Mouse (Mus musculus) embryo, embryonic 11 days (tissue): ENCODE data around the gene Vmn1r220.
"Not testable (repeated sequence)": the region's sequence is repeated elsewhere in the genome, so short reads cannot be mapped to it uniquely, and the experiment has no call there.

ENCODE experiments used
- DNase-seq: peaks from one replicate; pipeline ENCODE4 v3.0.0-alpha.2; 2015

Gene Vmn1r220

DNA sequence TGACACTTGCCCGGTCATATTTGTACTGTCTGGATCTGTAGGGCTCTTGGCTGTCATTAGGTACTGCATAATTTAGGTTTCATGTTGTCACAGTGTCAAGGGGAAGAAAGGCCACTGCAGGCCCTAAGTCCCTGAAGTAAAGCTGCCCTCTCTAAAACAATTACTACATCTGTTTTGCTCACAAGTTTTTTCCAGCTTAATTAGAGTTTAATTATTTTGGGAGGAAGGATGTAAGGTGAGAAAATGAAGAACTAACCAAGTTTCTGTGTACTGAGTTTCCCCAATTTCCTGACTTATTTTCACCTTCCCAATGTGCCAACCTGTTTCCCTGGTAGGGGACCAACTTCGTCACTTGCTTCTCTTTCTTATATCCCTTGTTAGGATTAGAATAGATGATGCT is at the start of gene Vmn1r220:
Gene Vmn1r220 (minus strand): TSS at position 101 of the 400 bp plus-strand sequence.
- no peak for DNase-seq

DNA sequence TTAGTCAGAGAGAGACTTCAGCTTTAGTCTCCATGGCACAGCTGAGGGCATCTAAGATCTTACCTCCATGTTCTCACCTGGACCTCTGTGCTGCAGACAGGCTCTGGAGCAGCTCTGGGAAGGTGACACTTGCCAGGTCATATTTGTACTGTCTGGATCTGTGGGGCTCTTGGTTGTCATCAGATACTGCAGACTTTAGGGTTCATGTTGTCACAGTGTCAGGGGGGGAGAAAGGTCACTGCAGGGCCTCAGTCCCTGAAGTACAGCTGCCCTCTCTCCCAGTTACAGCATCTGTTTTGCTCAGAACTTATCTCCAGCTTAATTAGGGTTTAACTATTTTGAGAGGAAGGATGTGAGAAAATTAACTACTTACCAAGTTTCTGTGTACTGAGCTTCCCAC is 48.1 kb upstream of the Vmn1r220 start, which contains the start of gene Vmn1r222:
Gene Vmn1r222 (minus strand): TSS at position 101 of the 400 bp plus-strand sequence.
- not testable (repeated sequence) for DNase-seq

DNA sequence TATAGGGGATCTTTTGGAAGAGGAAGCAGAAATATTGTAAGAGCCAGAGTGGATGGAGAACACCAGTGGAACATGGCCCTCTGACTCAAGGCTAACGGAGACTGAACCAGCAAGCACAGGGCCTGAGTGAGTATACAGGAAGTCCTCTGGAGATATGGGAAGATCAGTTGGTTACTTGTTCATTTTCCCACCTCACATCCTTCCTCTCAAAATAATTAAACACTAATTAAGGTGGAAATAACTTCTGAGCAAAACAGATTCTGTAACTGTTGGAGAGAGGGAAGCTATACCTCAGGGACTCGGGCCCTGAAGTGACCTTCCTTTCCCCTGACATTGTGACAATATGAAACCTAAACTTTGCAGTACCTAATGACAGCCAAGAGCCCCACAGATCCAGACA is 26.1 kb upstream of the Vmn1r220 start, which contains the start of gene Vmn1r221:
Gene Vmn1r221 (plus strand): TSS at position 301 of the 400 bp plus-strand sequence.
- not testable (repeated sequence) for DNase-seq

DNA sequence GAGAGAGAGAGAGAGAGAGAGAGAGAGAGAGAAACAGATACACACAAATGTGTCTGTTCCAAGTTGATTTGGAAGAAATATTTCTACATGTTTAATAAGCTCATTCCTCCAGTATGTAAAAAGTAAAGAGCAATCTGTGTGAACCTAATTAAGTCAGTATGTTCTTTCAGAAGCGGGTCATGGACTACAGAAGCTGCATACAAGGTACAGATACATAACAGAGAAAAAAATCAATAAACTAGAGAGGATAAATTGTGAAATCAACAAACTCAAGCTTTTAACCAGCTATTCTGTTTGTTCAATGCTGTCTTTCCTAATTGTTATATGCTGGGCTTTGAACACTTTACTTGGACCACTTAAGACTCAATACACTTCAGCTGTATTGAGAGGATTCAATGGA is 16.1 kb upstream of the Vmn1r220 start:
- not testable (repeated sequence) for DNase-seq

DNA sequence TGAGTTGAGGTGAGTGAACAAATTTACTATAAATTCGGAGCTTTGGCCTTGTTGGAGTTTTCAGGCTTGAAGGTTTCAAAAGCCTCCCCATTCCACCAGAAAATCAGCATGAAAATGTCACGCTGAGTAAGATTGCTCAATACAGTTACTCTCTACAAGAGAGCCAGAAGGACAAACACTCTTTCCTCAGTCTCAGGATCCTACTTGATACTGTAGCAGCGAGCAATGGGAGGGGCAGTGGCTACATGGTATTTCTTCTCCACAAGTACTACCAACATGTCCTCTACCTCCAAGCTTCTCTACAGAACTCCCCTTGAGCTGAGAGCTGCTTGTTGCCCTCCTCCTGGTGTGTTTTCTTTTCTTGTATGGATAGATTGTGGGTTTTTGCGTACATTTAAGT is 21.3 kb downstream of the Vmn1r220 start:
- DNase-seq, result not testable (repeated sequence)

DNA sequence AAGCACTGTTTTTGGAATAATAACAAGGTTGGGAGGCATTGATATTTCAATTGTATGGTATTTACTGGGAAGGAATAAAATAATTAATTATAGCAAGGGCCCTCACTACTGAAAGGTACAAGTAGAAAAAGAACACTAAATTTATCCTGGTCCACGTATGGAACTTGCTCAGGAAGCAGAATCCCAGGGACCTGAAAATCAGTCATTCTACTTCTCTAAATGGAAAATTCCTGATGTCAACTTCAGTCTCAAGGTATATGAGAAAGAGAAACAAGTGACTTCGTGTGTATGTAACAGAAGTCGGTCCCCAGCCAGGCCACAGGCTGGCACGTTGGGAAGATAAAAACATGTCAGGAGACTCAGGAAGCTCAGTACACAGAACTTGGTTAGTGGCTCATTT is 28.8 kb downstream of the Vmn1r220 start, which contains the start of gene Vmn1r219:
Gene Vmn1r219 (plus strand): TSS at position 301 of the 400 bp plus-strand sequence.
- no peak for DNase-seq

DNA sequence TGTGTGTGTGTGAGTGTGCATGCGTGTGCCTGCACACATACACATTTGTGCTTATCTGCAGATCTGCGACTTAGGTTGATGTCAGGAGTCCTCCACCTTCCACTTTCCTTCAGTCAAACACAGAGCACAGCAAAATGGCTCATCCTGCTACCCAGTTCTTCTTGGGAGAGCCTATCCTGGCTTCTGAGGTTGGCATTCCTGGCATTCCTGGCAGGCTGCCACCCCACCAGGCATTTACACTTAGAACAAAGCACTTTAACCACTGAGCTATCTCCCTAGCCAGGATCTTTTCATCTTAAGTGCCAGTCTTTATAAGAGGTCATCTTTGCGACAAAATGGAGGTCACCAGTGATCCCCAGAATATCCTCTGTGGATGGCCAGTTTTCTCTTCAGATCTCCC is 29.9 kb downstream of the Vmn1r220 start:
- DNase-seq, result no peak

DNA sequence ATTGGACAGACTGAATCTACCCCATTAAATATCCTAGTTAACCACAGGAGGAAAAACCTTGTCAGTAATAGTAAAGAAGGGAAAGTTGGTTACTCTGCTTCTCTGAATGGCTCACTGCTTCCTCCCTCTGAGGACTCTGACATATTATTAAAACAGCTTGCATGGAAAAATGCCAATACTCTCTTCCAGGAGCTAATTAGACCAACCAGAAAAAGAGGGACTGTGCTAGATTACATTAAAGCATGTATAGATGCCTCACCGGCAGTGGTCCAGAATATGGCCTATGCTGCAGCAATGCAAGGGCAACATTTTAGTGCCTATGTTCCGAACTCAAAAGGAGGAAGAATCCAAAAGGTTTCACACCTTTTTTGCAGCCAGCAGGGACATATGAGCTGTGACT is 48.9 kb downstream of the Vmn1r220 start:
- no peak for DNase-seq

DNA sequence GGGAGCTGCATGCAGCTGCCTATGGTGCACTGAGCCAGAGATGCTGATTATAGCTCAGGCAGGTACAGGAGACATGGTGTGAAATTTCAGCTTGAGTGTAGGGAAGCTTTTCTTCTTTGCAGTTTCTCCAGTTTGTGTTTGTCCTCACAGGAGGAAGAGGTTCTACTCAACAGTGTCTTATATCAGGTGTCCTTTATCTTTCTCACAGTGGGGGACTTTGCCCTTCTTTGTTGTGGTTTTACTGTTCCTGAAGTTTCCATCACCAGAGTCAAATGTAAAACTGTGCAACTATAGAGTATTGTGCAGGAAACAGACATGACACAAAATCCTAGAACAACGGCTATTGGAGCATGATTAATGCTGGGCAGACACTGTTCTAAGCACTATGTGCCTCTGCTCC is 54.3 kb downstream of the Vmn1r220 start:
- no peak for DNase-seq

DNA sequence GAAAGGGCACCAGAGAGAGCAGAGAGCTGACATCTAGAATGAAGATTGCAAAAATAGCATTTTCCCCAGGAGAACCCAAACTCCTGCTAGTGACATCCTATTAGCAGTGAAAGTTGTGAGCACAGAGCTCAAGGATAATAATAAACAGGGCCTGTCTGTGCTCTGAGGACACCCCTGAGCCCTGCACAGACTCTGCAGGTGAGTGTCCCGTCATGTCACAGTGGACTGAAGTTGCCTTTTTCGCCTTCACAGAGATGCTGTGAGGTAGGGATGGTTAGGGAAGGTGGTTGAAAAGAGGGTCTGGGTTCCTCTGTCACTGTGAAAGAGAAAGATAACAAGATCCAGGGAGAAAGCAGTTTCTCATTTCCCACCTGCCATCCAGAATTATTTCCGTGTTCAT is 54.7 kb downstream of the Vmn1r220 start, which contains the start of gene Vmn1r218:
Gene Vmn1r218 (plus strand): TSS at position 57 of the 400 bp plus-strand sequence.
- DNase-seq, result no peak
